Mouse (Mus musculus) lung, adult 18-20 months (tissue): Measurements from ENCODE around the gene Cttn.
A peak's percentile ranks its signal among the peaks of the same experiment; 100 is the strongest.

Experiments used
- DNase-seq, 2 experiments: peaks; one replicate each; pipeline ENCODE4 v3.0.0; 2022; ENCODE audit warnings: mixed read lengths in 2 of 2

Gene Cttn

GRCm38 (mm10) chr7:144448186-144448585, 22.6 kb downstream of the Cttn start:
- DNase-seq, result no peak

GRCm38 (mm10) chr7:144447146-144447545, 23.7 kb downstream of the Cttn start:
- peak in 1 of 2 experiments; percentile 18 for DNase-seq

GRCm38 (mm10) chr7:144444788-144445187, 26.0 kb downstream of the Cttn start:
- DNase-seq, result peak in 1 of 2 experiments; percentile 17

- DNase-seq, result no peak
These were observed 28.8 kb downstream of the Cttn start for GRCm38 (mm10) chr7:144441976-144442375.

- DNase-seq, result no peak
These were observed 29.3 kb downstream of the Cttn start for GRCm38 (mm10) chr7:144441466-144441865.

GRCm38 (mm10) chr7:144438811-144439210, 32.0 kb downstream of the Cttn start:
- DNase-seq, result no peak

GRCm38 (mm10) chr7:144432920-144433319, 37.9 kb downstream of the Cttn start:
- no peak for DNase-seq

- no peak for DNase-seq
These were observed 43.3 kb downstream of the Cttn start for GRCm38 (mm10) chr7:144427460-144427859.

- no peak for DNase-seq
These were observed 44.2 kb downstream of the Cttn start for GRCm38 (mm10) chr7:144426594-144426993.

GRCm38 (mm10) chr7:144425953-144426352, 44.9 kb downstream of the Cttn start:
- DNase-seq, result peak in 1 of 2 experiments; percentile 20

- no peak for DNase-seq
These were observed 49.3 kb downstream of the Cttn start for GRCm38 (mm10) chr7:144421478-144421877.

GRCm38 (mm10) chr7:144420552-144420951, 50.3 kb downstream of the Cttn start:
- DNase-seq, result no peak

GRCm38 (mm10) chr7:144417644-144418343, 53.0 kb downstream of the Cttn start:
- DNase-seq, result peak; percentile 31 to 43

- DNase-seq, result no peak
These were observed 53.6 kb downstream of the Cttn start for GRCm38 (mm10) chr7:144417234-144417633.

GRCm38 (mm10) chr7:144415795-144416194, 55.0 kb downstream of the Cttn start:
- peak; percentile 27 to 37 for DNase-seq

- no peak for DNase-seq
These were observed 56.2 kb downstream of the Cttn start for GRCm38 (mm10) chr7:144414632-144415031.

GRCm38 (mm10) chr7:144411967-144412906, 58.6 kb downstream of the Cttn start:
- no peak for DNase-seq

GRCm38 (mm10) chr7:144409682-144410081, 61.1 kb downstream of the Cttn start:
- no peak for DNase-seq

- DNase-seq, result no peak
These were observed 62.3 kb downstream of the Cttn start for GRCm38 (mm10) chr7:144408464-144409000.

GRCm38 (mm10) chr7:144407675-144408074, 63.1 kb downstream of the Cttn start:
- no peak for DNase-seq

- DNase-seq, result no peak
These were observed 68.3 kb downstream of the Cttn start for GRCm38 (mm10) chr7:144402492-144402891.

- no peak for DNase-seq
These were observed 79.1 kb downstream of the Cttn start for GRCm38 (mm10) chr7:144391727-144392126.

- no peak for DNase-seq
These were observed 80.1 kb downstream of the Cttn start for GRCm38 (mm10) chr7:144390676-144391075.

- DNase-seq, result no peak
These were observed 81.1 kb downstream of the Cttn start for GRCm38 (mm10) chr7:144389704-144390103.
